Mouse (Mus musculus) fibroblast of lung, adult 2 months (primary cell): ENCODE measurements around the gene St6galnac3.

Experiments
- DNase-seq: peaks from one replicate; pipeline ENCODE4 v3.0.0-alpha.2; 2011; ENCODE audit warnings: low read depth

Gene St6galnac3

DNA sequence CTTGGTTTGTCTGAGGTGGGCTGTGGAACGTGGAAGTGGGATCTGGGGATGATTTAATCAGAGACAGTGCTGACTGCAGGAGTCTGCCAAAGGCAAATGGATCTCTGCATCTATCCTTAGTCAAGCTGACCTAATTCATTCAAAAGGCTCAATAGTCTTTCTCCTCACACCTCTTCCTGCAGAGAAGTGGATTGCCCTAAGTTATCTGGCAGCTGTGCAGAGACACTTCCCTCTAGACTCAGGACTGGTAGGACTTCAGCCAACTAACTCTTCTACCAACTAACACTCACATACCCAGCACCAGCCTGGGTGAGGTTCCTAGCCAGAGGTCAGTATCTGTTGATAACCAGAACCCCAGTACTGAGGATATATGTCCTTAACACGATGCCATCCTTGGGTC, 516.8 kb downstream of the St6galnac3 start:
- DNase-seq: no peak

DNA sequence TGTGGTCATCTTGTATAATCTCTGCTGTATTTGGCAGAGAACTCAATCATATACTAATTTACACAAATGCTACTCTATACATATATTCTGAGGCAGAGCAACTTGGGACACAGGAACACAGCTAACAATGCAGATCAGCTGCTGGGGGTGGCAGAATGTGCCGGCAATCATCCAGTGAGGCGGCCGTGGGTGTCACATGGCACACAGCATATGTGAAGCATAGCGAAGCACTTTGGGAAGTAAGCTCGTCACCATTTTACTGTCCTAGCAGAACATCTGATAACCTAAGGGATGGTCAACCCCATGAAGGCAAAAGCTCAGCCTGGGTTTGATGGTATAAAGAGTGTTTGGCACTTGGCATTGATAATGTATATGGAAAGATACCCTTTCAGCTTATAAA, 520.9 kb downstream of the St6galnac3 start:
- DNase-seq: no peak

DNA sequence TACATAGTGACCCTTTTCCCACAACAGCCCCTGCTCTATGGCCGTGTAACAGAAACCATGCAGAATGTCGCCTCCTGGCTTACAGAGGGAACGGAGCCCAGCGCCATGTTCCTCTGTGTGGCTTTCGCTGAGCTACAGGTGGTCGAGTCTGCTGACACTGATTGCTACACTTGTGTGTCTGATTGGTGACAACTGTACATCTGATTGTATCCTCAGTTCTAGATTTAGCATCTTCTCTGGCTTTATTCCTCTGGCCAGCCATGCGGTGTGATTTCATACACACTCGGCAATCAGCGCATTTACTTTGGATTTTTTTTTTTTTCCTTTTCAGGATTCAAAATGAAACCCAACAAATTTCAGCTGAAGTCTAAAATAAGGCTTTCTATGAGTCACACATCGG, 523.1 kb downstream of the St6galnac3 start:
- no peak for DNase-seq

DNA sequence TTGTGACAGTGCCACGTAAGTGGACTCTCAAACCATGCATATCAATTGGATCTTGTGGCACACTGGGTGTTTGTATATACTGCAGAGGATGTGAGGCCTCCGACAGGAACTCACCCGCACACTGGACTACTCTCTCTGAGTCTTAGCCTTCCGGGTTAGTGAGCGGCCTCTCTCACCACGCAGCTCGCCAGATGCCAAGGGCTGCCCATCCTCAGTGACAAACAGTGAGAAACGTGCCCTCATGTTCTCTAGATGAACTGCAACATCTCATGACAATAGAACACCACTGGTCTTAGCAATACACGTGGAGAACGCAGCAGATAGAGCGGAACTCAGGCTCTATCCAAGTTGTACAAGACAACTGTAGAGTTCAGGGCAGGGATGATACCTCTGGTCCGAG, 524.2 kb downstream of the St6galnac3 start:
- DNase-seq: no peak

GRCm38 (mm10) chr3:153200076-153200475, 524.9 kb downstream of the St6galnac3 start:
- no peak for DNase-seq

- DNase-seq: no peak
Measured at GRCm38 (mm10) chr3:153199251-153199650, 525.7 kb downstream of the St6galnac3 start.

DNA sequence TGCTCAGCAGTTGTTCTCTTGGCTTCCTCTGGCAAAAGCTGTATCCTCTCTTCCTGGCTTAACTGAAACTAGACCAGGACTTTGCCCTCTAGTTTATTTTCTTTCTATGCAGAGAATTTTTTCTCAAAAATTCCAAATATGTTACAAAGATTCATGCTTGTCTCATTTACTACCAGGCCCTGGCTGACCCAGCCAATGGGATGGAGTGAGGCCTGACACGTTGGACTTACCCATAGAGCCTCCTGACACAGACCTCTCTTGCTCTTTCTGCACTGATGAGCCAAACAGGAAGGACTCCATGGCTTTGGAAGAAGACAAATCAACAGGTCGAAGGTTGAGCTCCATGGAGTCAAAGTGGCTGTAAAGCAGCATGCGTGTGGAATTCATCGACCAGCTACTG, 526.5 kb downstream of the St6galnac3 start:
- no peak for DNase-seq

GRCm38 (mm10) chr3:153193025-153193424, 531.9 kb downstream of the St6galnac3 start:
- no peak for DNase-seq

DNA sequence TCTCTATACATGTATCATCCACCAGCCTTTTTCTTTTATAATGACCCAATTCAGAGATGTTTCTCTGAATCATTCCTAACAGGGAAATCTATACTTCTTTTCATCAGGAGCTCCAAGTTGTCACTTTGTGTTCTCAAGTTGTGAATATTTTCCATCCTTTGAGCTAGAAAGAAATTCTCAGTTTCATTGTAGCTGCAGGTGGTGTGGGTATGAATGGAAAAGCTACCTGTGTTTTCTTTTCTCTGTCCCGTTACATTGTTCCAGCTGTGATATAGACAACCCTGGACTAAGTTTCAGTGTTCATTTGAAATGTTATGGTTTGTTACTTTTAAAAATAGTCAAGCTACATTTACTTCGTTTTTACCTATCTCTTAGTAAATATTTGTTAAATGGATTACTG, 534.2 kb downstream of the St6galnac3 start:
- DNase-seq: no peak

GRCm38 (mm10) chr3:153189685-153190467, 535.1 kb downstream of the St6galnac3 start:
- DNase-seq: no peak

GRCm38 (mm10) chr3:153188224-153188623, 536.8 kb downstream of the St6galnac3 start:
- no peak for DNase-seq

DNA sequence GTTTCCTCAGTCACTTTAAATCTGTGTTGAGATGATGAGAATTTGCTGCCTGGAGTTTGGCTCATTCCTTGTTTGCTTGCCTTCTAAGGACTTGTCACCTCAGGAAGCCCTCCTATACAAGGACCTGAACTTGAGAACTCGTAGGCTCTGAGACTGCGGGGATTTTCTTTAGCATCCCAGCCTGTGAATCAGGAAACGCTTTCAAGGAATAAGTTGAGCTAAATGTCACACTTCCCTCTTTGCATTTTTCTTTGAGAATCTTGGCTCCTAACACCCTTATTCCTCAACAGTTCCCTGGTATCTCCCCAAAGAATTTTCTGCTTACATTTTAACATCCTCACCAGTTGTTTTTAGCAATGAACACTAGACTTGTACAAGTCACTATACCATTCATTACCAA, 539.9 kb downstream of the St6galnac3 start:
- no peak for DNase-seq

DNA sequence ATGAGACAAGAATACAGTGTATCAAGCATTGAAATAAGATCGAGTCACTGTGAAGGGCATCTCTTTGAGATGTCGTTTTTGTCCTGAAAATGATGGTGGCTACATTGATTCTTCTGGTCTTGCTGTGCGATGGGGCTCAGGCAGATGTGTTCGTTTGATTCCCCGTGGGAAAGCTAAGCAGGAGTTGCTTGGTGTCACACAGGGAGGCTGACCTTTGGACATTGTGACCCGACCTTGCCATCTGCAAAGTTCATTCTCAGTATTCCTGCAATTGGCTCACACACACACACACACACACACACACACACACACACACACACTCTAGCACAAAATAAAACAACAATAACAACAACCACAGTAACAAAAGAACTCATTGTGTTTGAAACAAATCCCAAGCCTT, 543.7 kb downstream of the St6galnac3 start:
- no peak for DNase-seq

- no peak for DNase-seq
Measured at GRCm38 (mm10) chr3:153176749-153177148, 548.2 kb downstream of the St6galnac3 start.

- DNase-seq: no peak
Measured at GRCm38 (mm10) chr3:153176325-153176724, 548.6 kb downstream of the St6galnac3 start.

DNA sequence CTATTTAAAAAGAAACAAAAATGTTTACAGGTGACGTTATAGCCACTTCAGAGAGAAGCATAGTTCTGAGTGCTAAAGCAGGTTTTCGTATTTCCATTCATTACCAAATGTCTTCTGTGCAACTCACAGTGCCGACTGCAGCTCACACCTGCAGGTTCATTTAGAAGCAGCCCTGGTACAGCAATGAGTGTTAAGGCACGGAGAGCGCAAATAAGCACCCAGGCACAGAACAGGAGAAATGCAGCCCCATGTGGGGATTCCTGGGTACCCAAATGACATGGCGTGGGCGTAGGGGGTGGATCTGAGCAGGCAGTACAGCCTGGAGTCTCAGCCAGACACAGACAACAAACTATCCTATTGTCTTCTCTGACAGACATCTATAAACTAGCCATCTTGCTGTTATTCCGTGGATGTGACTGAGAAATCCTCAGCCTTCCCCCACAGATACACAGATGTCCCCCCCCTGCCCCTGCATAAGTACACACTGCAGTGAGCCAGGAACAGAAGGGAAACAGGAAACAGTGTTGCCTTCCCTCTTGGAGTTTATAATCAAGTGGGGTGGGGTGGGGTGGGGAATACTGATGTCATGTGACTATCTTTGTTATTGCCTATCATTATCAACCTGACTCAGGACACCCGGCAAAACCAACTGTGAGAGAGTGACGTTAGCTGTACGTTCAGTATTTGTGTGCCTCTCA, 550.5 kb downstream of the St6galnac3 start:
- DNase-seq: no peak

GRCm38 (mm10) chr3:153173567-153173966, 551.4 kb downstream of the St6galnac3 start:
- DNase-seq: no peak

DNA sequence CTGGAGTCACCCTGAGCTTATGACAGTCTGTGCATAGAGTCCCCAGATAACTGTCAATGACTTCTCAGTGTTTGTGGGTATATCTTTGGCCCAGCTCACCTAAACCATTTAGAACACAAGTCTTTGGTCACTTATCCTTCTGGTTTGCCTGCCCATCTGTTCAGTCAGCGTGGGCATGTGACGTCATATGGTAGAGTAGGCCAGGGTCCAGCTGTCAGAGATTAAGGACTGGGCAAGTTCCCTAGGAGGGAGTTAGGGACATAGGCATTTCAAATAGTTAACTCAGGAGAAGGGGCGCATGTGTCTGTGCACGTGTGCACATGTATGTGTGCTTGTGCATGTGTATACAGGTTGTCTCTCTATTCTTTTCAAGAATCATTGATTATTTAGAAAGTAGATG, 554.8 kb downstream of the St6galnac3 start:
- DNase-seq: no peak

GRCm38 (mm10) chr3:153169744-153170143, 555.2 kb downstream of the St6galnac3 start:
- DNase-seq: no peak

GRCm38 (mm10) chr3:153161676-153162075, 563.3 kb downstream of the St6galnac3 start:
- no peak for DNase-seq

GRCm38 (mm10) chr3:153160683-153161082, 564.3 kb downstream of the St6galnac3 start:
- DNase-seq: no peak

GRCm38 (mm10) chr3:153148887-153149286, 576.1 kb downstream of the St6galnac3 start:
- DNase-seq: no peak
